Mouse (Mus musculus) urinary bladder, adult 2 months (tissue): ENCODE measurements around the gene Gdpd3. TPM values are rescaled to one million over a fixed set of nuclear protein-coding genes. Genes with fewer than 3 reads are reported as not detected.

ENCODE experiments used
- DNase-seq: peaks from one replicate; pipeline ENCODE4 v3.0.0; 2022; ENCODE audit warnings: low spot score
- polyA plus RNA-seq: library from polyadenylated mRNA; depleted of rRNA; stranded (reverse); fragments of >200 nt; gene quantifications from 2 replicates; pipeline ENCODE4 v1.2.3, GENCODE M21; 2012

The Gdpd3 gene
- polyA plus RNA-seq, 1 experiment = 28.5 TPM

GRCm38 (mm10) chr7:126789141-126789540 lies 23.0 kb downstream of the Gdpd3 start:
- DNase-seq = no peak

- DNase-seq = peak; percentile 84
These were observed 26.0 kb downstream of the Gdpd3 start, which contains the start of gene Ppp4c for GRCm38 (mm10) chr7:126791851-126792720. Gene Ppp4c, minus strand, starts transcription at chr7:126792496.

GRCm38 (mm10) chr7:126792721-126793443 lies 26.7 kb downstream of the Gdpd3 start:
- DNase-seq = no peak

- DNase-seq = no peak
These were observed 27.5 kb downstream of the Gdpd3 start for GRCm38 (mm10) chr7:126793456-126794270.

- no peak for DNase-seq
These were observed 28.1 kb downstream of the Gdpd3 start for GRCm38 (mm10) chr7:126794271-126794605.

GRCm38 (mm10) chr7:126795387-126796317 lies 29.5 kb downstream of the Gdpd3 start:
- no peak for DNase-seq

- no peak for DNase-seq
These were observed 30.3 kb downstream of the Gdpd3 start for GRCm38 (mm10) chr7:126796350-126796932.

- DNase-seq = no peak
These were observed 31.4 kb downstream of the Gdpd3 start, which contains the start of gene Fam57b for GRCm38 (mm10) chr7:126797411-126798126. Gene Fam57b, plus strand, starts transcription at chr7:126797668.

GRCm38 (mm10) chr7:126798127-126799049 lies 32.3 kb downstream of the Gdpd3 start:
- no peak for DNase-seq

GRCm38 (mm10) chr7:126799050-126799467 lies 32.9 kb downstream of the Gdpd3 start:
- peak; percentile 88 for DNase-seq

- peak; percentile 80 for DNase-seq
These were observed 33.5 kb downstream of the Gdpd3 start for GRCm38 (mm10) chr7:126799468-126800268.

- DNase-seq = no peak
These were observed 34.3 kb downstream of the Gdpd3 start for GRCm38 (mm10) chr7:126800269-126801056.

GRCm38 (mm10) chr7:126801057-126801422 lies 34.9 kb downstream of the Gdpd3 start:
- DNase-seq = no peak

GRCm38 (mm10) chr7:126802134-126802889 lies 36.2 kb downstream of the Gdpd3 start:
- DNase-seq = no peak

GRCm38 (mm10) chr7:126803181-126803580 lies 37.0 kb downstream of the Gdpd3 start:
- DNase-seq = no peak

- no peak for DNase-seq
These were observed 37.6 kb downstream of the Gdpd3 start for GRCm38 (mm10) chr7:126803751-126804150.
